Mouse (Mus musculus): ENCODE measurements around the gene Carmil1.

Carmil1 gene

GRCm38 (mm10) chr13:24223425-24224201 lies 57.0 kb downstream of the Carmil1 start:
- intact Hi-C loops (cut with DNase I) = no loop called here

GRCm38 (mm10) chr13:24220441-24220970 lies 60.1 kb downstream of the Carmil1 start:
- intact Hi-C loops (cut with DNase I) = no loop called here

GRCm38 (mm10) chr13:24211229-24211628 lies 69.4 kb downstream of the Carmil1 start:
- intact Hi-C loops (cut with DNase I) = no loop called here

GRCm38 (mm10) chr13:24206097-24206496 lies 74.5 kb downstream of the Carmil1 start:
- intact Hi-C loops (cut with DNase I) = loop anchor here (10.0 kb wide), 1 partner anchor 71 kb away; no protein-coding TSS in a partner anchor

- intact Hi-C loops (cut with DNase I) = loop anchor here (10.0 kb wide), 1 partner anchor 68 kb away; no protein-coding TSS in a partner anchor
These were observed 78.3 kb downstream of the Carmil1 start for GRCm38 (mm10) chr13:24202314-24202713.

- intact Hi-C loops (cut with DNase I) = loop anchor here (10.0 kb wide), 1 partner anchor 65 kb away; no protein-coding TSS in a partner anchor
These were observed 80.6 kb downstream of the Carmil1 start for GRCm38 (mm10) chr13:24199861-24200543.

- intact Hi-C loops (cut with DNase I) = no loop called here
These were observed 82.1 kb downstream of the Carmil1 start for GRCm38 (mm10) chr13:24198396-24198924.

- intact Hi-C loops (cut with DNase I) = no loop called here
These were observed 85.2 kb downstream of the Carmil1 start for GRCm38 (mm10) chr13:24195371-24195770.

- intact Hi-C loops (cut with DNase I) = no loop called here
These were observed 86.6 kb downstream of the Carmil1 start for GRCm38 (mm10) chr13:24194018-24194417.

GRCm38 (mm10) chr13:24190875-24191663 lies 89.5 kb downstream of the Carmil1 start:
- intact Hi-C loops (cut with DNase I) = no loop called here

- intact Hi-C loops (cut with DNase I) = no loop called here
These were observed 93.6 kb downstream of the Carmil1 start for GRCm38 (mm10) chr13:24187026-24187425.

GRCm38 (mm10) chr13:24185641-24186040 lies 95.0 kb downstream of the Carmil1 start:
- intact Hi-C loops (cut with DNase I) = no loop called here

- intact Hi-C loops (cut with DNase I) = no loop called here
These were observed 97.7 kb downstream of the Carmil1 start for GRCm38 (mm10) chr13:24182878-24183277.

- intact Hi-C loops (cut with DNase I) = no loop called here
These were observed 101.1 kb downstream of the Carmil1 start for GRCm38 (mm10) chr13:24179538-24179937.

GRCm38 (mm10) chr13:24177600-24177999 lies 103.0 kb downstream of the Carmil1 start:
- intact Hi-C loops (cut with DNase I) = no loop called here

- intact Hi-C loops (cut with DNase I) = no loop called here
These were observed 103.8 kb downstream of the Carmil1 start for GRCm38 (mm10) chr13:24176835-24177234.

GRCm38 (mm10) chr13:24169658-24170057 lies 110.9 kb downstream of the Carmil1 start:
- intact Hi-C loops (cut with DNase I) = no loop called here

- intact Hi-C loops (cut with DNase I) = no loop called here
These were observed 117.2 kb downstream of the Carmil1 start for GRCm38 (mm10) chr13:24163368-24163767.

GRCm38 (mm10) chr13:24161105-24161504 lies 119.5 kb downstream of the Carmil1 start:
- intact Hi-C loops (cut with DNase I) = no loop called here

- intact Hi-C loops (cut with DNase I) = no loop called here
These were observed 120.6 kb downstream of the Carmil1 start for GRCm38 (mm10) chr13:24159972-24160371.

Measured in adrenal gland (tissue).